Mouse (Mus musculus) kidney, adult 2 months (tissue): ENCODE measurements at regions not wholly inside any gene's neighbourhood (a gene's known extent, or its start where the extent isn't known, plus 50 kb on each side); places are given as distances from the start of the nearest gene placed in this dataset.

Experiments
- DNase-seq: peaks from one replicate; pipeline ENCODE4 v3.0.0; 2021
- H3K27ac ChIP-seq: fragments of 200-500 bp; 2 replicates; pipeline ENCODE4 v1.5.1; 2012; ENCODE audit warnings: low read depth, low read length, control low read depth, inconsistent platforms; ENCODE audit not compliant: insufficient read depth
- H3K27me3 ChIP-seq: fragments of 200-500 bp; replicated peaks from 2 replicates; pipeline ENCODE4 v1.6.1; 2012; ENCODE audit warnings: mild to moderate bottlenecking, moderate library complexity, low read length, inconsistent platforms; ENCODE audit not compliant: control insufficient read depth, insufficient read depth
- H3K36me3 ChIP-seq: fragments of 200-500 bp; 2 replicates; pipeline ENCODE4 v1.6.1; 2012; ENCODE audit warnings: mild to moderate bottlenecking, moderate library complexity, low read length, inconsistent platforms; ENCODE audit not compliant: control insufficient read depth, insufficient read depth
- H3K4me1 ChIP-seq: fragments of 200-500 bp; 2 replicates; pipeline ENCODE4 v1.6.1; 2011; ENCODE audit warnings: low read length; ENCODE audit not compliant: control insufficient read depth, insufficient read depth
- H3K4me3 ChIP-seq: fragments of 200-500 bp; 2 replicates; pipeline ENCODE4 v1.5.1; 2011; ENCODE audit warnings: mild to moderate bottlenecking, low read depth, low read length, control low read depth; ENCODE audit not compliant: insufficient read depth
- CTCF ChIP-seq: fragments of 200-500 bp; conservative IDR thresholded peaks from 2 replicates; pipeline ENCODE4 v1.5.1; 2011; ENCODE audit warnings: low read depth, mild to moderate bottlenecking, control low read depth, low read length, moderate library complexity, mixed read lengths; ENCODE audit not compliant: insufficient read depth, insufficient read length
- POLR2A ChIP-seq: fragments of 200-500 bp; IDR thresholded peaks from one replicate; pipeline ENCODE4 v1.6.1; 2011; ENCODE audit warnings: low read depth, low read length, control low read depth
- WGBS: fragments of 180-500 bp; shearing (Covaris S2); methylation state at CpG from one replicate; pipeline ENCODE4 v1.1.7; 2018; 5-methylcytosine and 5-hydroxymethylcytosine counted together

DNA sequence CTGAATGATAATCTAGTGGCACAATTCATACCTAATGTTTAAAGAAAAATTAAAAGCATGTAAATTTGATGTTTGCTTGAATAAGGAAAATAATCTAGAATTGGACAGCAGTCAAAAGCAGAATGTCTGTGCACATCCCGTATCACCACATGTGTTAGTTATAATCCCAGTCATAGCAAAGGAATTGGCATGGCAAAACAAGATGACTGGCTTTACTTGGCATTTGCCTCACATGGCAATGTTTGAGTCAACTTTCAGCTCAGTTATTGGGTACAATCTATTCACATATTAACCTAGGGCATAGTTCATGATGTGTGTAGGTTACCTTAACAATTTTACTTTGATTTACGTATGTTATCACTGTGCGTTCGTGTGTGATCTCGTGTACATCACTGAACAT, 628.8 kb upstream of the Sox9 start:
- TF ChIP-seq CTCF (no peak), POLR2A (no peak)
- Histone ChIP-seq H3K27me3 (no peaks in the 10 kb centered on the region), H3K4me1 (no peaks in the 10 kb centered on the region), H3K4me3 (no peak overlapping the region), H3K36me3 (no peaks in the 10 kb centered on the region), H3K27ac (no peak overlapping the region)
- WGBS, result 93% methylated on average over 5 of the region's 5 CpGs
- no peak for DNase-seq

DNA sequence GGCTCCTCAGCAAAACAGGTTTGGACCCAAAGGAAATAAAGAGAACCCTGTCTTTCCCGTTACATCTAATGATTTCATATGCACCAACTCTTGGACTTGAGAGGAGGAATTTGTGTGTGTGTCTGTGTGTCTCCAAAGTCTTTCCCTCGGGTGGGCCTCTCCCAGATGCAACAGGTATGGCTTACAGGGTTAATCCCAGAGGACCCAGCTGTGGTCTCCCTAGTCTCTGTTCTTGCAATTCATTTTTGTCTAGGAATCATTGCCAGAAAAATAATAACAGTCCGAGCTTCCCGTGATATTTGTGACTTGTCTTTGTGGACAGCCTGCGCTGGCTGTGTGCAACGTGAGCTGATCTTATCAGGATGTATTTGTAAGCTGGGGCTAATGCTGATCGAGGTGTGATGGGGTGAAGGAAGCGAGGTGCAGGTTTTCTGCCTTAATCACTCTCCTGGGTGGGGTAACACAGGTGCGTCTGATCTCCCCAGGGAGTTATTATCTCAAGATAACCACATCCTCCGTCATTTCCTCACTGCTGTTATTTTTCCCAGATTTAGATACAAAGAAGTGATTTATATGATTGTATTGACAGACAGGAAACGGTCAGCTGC, 627.2 kb upstream of the Sox9 start:
- 32% methylated on average over 11 of the region's 11 CpGs for WGBS
- H3K27ac ChIP-seq, result no peak overlapping the region
- DNase-seq, result peak; percentile 17
- H3K4me3 ChIP-seq, result no peak overlapping the region
- H3K36me3 ChIP-seq, result no peaks in the 10 kb centered on the region
- H3K27me3 ChIP-seq, result no peaks in the 10 kb centered on the region
- no peaks in the 10 kb centered on the region for H3K4me1 ChIP-seq
- TF ChIP-seq CTCF (no peak), POLR2A (no peak)

DNA sequence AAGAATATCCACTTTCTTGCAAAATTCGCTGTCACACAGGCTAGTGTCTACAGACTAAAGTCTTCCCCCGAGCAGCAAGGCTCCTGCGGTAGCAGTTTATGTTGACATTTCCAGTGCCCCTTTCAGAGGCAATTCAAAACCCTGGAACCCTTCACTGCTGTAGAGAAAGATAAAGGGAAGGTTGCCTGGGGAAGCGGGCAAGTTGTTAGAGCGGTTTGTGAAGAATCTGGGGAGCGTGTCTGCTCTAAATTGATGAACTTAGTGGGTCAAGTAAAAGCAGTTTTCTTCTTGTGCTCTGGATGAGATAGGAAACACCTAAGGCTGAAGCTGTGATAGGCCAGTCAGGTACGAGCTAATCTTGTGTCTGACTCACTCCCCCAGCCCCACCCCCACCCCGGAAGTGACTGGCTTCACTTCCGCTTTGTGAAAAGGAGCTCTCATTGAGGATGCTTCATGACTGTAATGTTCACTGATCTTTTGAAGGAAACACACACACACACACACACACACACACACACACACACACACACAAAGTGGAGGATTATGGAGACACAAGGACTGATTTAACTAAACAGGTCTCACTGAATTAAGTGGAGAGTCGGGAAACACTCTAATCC, 626.6 kb upstream of the Sox9 start:
- no peaks in the 10 kb centered on the region for H3K4me1 ChIP-seq
- no peaks in the 10 kb centered on the region for H3K36me3 ChIP-seq
- H3K27me3 ChIP-seq, result no peaks in the 10 kb centered on the region
- 39% methylated on average over 10 of the region's 10 CpGs for WGBS
- DNase-seq, result no peak
- no peak overlapping the region for H3K27ac ChIP-seq
- H3K4me3 ChIP-seq, result no peak overlapping the region
- TF ChIP-seq POLR2A (no peak), CTCF (no peak)

DNA sequence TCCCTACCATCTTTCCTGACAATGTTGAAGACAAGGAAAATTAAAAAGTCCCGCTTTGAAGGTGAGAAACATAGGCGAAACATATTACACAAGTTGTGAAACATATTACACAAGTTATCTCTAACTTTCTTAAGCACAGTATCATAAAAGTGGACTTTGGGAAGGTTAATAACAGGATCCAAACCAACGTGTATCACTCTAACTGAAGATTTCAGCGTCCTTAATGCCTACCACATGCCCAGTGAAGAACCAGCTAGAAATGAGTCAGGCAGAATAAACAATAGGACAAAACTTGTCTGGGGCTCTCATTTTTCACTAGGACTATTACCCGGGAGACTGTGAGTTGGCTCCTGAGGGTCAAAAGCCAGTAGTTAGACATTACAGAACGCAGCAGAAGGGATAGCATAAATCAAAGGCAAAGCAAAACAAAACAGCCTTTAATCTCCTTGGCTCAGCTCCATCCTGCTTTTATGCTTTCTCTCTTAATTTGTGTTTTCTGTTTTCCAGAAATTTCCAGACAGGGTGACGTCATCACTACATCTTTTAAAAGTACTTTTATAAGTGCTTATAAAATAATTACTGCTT, 618.3 kb upstream of the Sox9 start:
- DNase-seq, result no peak

DNA sequence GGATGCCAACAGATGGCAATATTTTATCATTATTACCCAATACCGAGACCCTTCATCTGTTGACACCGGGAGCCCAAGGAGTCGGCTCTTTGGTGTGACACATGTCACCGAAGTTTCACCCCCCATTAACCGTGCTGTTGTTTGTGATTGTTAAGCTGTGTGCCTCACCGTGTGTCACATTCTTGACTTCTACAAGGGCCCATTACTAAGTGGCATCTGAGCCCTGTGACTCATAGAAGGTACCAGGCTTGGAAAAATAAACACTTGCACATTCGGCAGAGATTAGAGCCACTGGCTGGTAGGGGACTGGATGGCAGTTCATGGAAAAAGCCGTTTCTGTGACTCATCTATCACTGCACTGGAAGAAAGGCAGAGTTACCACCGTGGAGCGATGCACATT, 608.4 kb upstream of the Sox9 start:
- no peak for DNase-seq
- H3K36me3 ChIP-seq, result no peaks in the 10 kb centered on the region
- no peaks in the 10 kb centered on the region for H3K27me3 ChIP-seq
- WGBS, result 41% methylated on average over 10 of the region's 10 CpGs
- no peak overlapping the region for H3K4me3 ChIP-seq
- H3K4me1 ChIP-seq, result no peaks in the 10 kb centered on the region
- no peak overlapping the region for H3K27ac ChIP-seq
- no peak for TF ChIP-seq CTCF
- no peak for TF ChIP-seq POLR2A

More for the DNA sequence above, 618.3 kb upstream of the Sox9 start:
- Histone ChIP-seq H3K27ac (no peak overlapping the region), H3K27me3 (no peaks in the 10 kb centered on the region), H3K36me3 (no peaks in the 10 kb centered on the region), H3K4me1 (no peaks in the 10 kb centered on the region), H3K4me3 (no peak overlapping the region)
- WGBS, result 48% methylated on average over 7 of the region's 7 CpGs
- TF ChIP-seq POLR2A (no peak), CTCF (no peak)

DNA sequence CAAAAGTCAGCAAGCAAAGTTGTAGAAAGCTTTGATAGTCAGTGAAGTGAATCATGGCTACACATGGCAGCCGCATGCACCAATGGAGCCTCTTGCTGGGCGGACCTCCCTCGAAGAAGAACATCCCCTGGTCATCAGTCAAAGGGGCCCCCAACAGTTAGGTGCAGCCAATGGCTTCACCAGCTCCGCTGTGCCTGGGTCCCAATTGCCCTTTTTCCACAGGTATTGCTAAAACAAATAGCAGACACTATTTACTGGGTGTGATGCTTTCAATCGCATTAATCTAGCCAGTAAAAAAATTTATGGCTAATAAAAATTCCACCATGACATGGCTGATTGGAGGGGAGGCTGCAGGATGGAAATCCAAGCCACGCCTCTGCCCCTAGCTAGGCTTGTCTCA, 606.7 kb upstream of the Sox9 start:
- no peak overlapping the region for H3K4me3 ChIP-seq
- 65% methylated on average over 6 of the region's 6 CpGs for WGBS
- DNase-seq, result no peak
- H3K36me3 ChIP-seq, result no peaks in the 10 kb centered on the region
- TF ChIP-seq CTCF (no peak), POLR2A (no peak)
- H3K4me1 ChIP-seq, result no peaks in the 10 kb centered on the region
- H3K27me3 ChIP-seq, result no peaks in the 10 kb centered on the region
- no peak overlapping the region for H3K27ac ChIP-seq

DNA sequence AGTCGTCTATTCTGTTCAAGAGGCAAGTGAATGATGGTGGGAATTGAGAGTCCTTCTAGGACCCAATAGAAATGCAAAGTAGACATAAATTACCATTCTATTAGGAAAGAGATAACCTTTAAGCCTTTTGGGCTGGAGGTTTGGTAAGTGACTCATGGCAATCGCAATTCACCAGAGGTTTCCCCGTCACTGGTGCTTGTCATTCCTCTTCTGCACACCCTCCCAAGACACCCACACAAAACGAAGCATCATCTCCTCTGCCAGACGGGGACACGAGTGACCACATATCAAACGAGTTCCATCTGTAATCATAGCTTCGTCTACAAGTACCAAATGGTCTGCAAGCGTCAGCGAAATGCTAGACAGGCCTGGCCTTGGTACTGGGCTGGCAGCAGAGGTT, 601.4 kb upstream of the Sox9 start:
- WGBS, result 80% methylated on average over 10 of the region's 10 CpGs
- H3K27me3 ChIP-seq, result no peaks in the 10 kb centered on the region
- H3K4me3 ChIP-seq, result no peak overlapping the region
- TF ChIP-seq POLR2A (no peak), CTCF (no peak)
- H3K27ac ChIP-seq, result no peak overlapping the region
- no peaks in the 10 kb centered on the region for H3K4me1 ChIP-seq
- H3K36me3 ChIP-seq, result no peaks in the 10 kb centered on the region
- DNase-seq, result no peak
